Mouse (Mus musculus) hematopoietic stem cell, adult 5-6 weeks (primary cell): ENCODE data around the gene T2. TPM values are rescaled to one million over a fixed set of nuclear protein-coding genes. Genes with fewer than 3 reads are reported as not detected.

Experiments used
- ATAC-seq, 2 experiments: fragments of 125-278 bp in 1 of 2; replicated peaks in 1 of 2; 2 replicates each; pipeline ENCODE4 v1.8.0; 2016 to 2017; ENCODE audit warnings: inconsistent platforms in 2 of 2, mild to moderate bottlenecking in 2 of 2, moderate number of reproducible peaks in 2 of 2, low read depth in 1 of 2, moderate TSS enrichment in 1 of 2; ENCODE audit not compliant: low FRiP score in 2 of 2, poor library complexity in 2 of 2, severe bottlenecking in 2 of 2, insufficient read depth in 1 of 2, low TSS enrichment in 1 of 2
- total RNA-seq: library from RNA; stranded (forward); fragments of 172-1452, 232-1000 nt; gene quantifications from 2 replicates; pipeline ENCODE4 v1.2.3, GENCODE M21; 2017

T2 gene
- total RNA-seq, 1 experiment from 2014 or later, result not detected

DNA sequence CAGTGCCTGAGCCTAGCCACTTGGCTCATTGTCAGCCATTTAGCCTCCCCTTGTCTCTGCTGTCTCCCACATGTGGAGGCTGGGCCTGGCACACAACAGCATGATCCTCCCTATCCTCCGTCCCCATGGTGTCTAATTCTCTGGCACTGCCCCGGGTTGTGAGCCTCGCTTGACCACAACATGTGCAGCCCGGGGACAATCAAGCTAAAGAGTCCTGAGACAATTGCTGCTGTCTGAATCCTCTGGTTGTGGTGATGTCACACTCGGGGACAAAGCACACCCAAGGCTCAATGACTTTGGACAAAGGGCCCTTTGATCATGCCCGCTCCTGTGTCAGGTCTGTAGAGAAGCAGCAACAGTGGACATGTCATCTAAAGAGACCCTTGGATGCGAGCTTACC lies 4.7 kb upstream of the T2 start:
- ATAC-seq, result no peak

DNA sequence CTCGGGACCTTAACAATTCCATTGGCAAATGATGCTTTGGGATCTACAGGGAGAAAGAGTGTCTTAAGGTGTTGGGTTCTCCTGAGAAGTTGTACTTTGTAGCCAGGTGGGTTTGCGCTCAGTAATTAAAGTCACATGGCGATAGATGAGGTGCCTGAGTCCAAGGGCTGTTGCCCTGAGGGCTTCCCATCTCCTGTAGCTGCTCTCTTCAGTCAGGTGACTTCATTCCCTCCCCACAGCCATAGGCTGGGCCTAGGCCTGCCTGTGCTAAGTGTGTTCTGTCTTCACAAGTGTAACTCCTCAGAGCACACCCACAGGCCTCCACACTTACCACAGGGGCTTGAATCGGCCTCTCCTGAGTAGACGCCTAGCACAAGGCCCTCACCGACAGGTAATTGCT lies 1.7 kb downstream of the T2 start:
- no peak for ATAC-seq

DNA sequence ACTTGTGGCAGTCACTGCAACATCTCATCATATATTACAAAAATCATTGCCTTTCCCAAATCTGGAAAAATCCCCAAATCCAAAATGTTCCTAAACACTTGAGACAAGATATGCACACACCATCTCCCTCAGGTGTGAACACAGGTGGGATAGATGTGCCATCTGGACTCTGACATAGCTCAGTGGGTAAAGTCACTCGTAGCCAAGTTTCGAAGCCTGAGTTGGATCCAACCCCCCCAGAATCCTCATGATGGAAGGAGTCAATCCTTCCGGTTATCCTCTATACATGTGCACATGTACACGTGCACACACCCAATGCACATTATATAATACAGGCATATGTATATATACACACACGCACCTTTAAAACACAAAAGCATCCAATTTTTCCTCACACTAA lies 5.1 kb downstream of the T2 start:
- no peak for ATAC-seq

DNA sequence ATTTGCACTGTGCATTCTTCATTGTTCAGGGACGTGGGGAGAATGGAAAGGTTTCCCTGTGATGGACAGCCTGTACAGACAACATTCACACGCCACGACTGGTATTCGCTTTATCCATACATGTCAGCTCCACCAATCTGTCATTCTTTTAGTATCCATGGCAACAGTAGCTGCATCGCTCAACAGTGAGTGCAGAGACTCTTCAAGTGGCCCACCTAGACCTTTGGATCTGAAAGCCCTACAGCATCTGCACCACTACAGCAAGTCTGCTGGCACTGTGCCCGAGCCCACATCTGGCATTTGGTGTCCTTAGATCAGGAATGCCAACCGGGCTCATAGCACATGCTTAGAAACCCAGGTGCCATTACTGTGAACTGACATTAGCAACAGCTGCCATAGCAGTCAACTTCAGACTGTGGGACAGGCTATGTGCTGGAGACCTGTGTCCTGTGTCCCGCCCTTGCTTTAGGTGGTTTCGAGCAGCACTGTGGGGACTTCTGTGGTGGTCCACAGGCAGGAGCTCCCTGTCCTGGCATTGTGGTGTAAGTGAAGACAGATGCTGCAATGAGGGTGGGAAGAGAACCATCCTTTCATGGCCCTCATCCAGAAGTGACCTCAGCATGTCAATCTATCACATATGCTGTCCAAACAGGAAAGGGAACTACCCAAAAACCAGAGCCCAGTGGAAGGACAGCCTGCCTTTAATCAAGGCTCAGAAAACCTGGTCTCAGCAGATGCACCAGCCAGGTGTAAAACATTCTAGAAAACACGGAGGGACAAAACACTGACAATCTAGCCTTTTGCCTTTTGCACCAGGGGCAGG lies 5.7 kb downstream of the T2 start:
- no peak for ATAC-seq

DNA sequence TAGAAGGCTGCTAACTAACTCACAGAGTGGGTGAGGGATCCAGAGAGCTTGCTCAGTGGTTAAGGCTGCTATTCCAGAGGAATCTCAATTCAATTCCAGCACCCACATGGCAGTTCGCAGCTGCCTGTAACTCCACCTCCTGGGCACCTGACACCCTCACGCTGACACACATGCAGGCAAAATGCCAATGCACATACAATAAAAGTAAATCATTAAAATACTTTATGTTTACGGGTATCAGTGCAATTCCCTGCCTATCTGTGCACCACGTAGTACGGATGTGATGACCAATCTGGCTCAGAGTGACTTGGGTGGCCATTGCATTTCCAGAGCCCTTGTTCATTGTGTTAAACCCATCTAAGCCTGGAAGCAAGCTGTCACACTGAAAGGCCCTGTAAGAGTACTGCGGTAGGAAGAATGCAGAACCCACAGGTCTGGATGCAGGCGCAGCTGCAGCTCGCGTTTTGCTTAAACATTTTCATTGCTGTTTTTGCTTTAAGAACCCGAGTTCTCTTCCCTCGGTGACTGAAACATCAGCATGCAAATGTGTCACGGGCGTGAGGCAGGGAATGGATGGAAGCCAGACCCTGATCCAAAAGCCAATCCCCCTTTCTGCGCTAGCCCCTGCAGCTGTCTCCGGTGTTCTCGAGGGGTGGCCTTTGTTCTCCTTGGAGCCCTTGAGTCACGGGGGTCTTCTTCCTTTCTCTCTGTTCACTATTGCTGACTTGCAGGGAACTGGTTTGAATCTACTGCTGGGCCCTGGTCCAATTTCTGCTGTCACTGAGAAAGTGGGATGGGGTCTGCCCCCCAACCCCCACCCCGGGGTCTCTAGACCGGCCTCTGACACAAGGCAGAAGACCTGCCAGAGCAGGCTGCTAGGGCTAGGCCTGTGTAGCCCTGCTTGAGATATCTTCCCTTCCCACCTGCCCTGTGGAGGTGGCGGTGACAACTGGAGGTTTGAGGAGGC lies 12.0 kb downstream of the T2 start:
- ATAC-seq, result no peak

DNA sequence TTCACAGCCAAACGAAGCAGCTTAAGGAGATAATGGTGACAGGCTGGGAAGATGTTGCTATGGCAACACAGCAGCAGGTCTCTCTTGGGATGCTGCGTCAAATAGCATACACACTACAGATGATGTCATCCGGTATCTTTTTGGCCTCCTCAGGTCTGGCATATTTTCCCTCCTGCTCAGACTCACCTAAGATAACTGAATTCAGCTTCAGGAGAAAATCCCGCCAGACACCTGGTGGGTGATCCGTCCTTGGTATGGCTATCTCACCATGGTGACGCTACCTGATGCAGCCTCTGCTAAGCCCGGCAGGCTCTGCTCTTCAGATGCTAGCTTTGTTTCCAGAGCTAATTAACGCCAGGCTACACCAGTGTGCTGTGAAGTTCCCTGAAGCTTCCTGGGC lies 12.8 kb downstream of the T2 start:
- ATAC-seq, result no peak

DNA sequence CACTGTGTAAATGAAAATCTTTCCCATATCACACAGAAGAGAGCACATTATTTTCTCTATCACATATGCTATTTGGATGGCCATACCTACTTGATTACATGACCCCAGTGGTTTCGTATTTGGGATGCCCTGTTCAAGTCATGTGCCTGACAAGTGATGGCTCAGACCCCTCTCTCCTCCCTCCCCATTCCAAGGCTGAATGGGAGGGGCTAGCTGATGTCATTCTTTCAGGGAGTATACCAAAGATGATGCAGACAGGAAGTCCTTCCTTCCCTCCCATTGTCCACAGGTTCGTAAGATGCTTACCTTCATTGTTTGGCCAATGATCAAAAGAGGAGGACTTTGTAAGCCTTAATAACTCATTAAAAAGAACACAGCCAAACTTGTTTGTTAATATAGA lies 13.4 kb downstream of the T2 start:
- no peak for ATAC-seq

DNA sequence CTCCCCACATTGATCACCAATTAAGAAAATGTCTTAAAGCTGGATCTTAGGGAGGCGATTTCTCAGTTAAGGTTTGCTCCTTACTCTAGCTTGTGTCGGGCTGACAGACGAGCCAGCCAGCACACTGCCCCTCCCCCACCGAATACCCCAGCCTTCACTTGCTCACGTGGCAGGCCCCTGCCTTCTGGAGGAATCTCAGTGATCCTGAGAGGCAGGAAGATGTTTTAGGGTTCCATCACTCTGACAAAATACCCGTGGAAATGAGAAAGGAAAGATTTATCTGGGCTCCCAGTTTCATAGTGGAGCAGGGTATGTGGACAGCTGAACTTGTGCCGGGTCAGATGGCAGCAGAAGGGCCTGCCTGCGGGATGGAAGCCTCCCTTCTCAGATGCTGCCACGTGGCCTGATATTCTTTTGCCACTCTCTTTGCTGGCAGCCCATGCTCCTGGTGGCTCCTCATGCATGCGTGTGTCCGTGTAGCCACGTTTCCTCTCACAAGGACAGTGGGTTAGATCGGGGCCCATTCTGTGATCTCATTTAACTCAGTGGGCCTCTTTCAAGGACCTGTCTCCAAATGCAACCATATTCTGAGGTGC lies 14.9 kb downstream of the T2 start:
- ATAC-seq, result no peak

DNA sequence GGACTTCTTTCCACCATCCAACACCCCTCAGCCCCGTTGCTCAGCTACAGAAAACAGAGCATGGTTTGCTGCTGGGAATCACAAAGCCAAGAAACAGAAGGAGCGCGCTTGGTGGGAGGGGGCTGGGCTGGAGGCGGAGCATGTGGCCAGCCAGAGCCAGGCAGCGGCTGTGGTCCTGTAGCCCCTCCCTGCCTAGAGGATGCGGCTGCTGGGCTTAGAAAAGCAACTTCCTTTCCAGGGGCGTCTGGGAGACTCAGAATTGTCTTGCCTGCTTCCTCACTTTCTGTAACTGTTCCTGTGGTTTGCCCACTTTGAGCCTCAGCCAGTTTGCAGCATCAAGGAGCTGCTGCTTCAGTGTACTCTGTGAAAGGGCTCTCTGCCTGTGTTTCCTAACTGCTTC lies 16.0 kb downstream of the T2 start:
- peak; percentile 93 to 96 for ATAC-seq

DNA sequence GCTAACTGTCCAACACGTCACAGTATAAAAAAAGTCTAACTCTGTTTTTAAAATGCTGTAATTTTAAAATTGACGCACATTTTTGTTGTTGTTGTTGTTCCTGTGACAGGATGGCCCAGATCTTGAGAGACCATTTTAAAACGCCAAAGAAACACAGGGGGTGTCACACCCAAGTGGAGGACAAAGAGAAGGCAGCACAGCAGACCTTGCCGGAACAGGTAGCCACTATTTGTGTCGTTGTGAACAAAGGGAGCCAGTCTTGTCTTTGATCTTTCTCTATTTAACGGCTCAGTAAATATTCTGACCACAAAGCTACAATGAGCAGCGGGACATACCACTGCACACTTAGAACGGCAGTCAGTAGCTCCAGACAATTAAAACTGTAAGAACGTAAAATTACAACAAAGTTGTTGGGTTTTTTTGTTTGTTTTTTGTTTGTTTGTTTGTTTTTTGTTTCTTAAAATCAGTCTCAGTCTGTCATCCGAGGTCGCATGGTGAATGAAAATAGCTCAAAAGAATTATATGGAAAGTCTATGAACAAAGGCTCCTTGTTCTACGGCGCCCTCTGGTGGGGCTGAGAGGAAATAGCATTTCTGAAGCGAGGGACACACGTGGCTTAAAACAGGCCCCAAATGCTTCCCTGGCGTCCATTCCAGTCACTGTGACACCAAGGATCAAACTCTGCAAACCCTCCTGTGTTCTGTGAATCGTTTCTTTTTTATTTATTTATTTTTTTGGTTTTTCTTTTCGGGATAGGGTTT lies 16.7 kb downstream of the T2 start:
- ATAC-seq, result peak; percentile 64 to 72

DNA sequence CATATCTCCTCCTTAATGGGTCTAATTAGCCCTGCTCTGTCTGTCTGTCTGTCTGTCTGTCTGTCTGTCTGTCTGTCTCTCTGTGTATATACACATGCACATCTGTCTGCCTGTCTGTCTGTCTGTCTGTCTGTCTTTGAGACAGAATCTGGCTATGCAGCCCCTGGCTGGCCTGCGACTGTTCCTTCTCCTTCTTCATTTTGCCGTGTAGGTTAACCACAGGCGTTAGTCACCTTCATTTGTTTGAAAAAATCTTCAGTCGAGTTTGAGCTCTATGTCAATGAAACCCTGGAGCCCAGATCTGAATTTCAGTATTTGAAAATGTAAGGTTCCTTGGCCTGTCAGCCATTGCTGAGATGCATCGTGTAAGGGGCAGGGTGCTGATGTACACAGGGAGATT lies 21.5 kb downstream of the T2 start:
- no peak for ATAC-seq

DNA sequence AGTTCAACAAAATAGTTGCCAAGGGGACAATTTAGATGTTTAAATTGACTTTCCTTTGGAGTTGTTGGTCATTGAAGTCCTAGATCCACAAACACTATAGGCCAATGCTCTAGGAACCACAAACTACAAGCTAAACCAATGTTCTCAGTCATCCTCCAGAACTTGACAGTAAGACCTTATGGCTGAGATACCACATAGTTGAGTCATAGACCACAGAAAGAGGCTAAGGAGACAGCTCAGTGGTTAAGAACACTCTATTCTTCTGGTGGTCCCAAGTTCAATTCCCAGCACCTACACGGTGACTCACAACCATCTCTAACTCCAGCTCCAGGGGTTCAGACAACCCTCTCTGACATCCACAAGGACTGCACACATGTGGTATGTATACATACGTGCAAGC lies 29.6 kb downstream of the T2 start:
- no peak for ATAC-seq

DNA sequence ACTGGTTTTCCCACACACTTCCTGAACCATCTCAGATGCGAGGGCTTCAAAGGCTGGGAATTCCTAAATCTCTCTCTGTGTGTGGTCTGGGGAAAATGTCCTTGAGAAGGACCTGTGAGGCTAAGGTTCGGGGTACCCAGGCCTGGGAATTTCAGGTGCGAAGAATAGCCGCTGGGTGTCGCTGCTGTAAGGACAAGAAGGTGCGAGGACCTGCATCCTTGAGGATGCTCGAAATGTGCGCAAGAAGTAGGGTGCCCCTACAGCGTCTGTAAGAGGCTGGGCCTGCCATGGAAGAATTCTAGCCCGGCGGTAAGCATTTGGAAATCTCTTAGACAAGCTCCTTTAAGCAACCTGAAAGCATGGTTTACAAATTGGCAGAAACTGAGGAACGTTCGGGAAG lies 32.7 kb downstream of the T2 start:
- ATAC-seq, result peak; percentile 37 to 43; a peak in 1 of 4 replicates

DNA sequence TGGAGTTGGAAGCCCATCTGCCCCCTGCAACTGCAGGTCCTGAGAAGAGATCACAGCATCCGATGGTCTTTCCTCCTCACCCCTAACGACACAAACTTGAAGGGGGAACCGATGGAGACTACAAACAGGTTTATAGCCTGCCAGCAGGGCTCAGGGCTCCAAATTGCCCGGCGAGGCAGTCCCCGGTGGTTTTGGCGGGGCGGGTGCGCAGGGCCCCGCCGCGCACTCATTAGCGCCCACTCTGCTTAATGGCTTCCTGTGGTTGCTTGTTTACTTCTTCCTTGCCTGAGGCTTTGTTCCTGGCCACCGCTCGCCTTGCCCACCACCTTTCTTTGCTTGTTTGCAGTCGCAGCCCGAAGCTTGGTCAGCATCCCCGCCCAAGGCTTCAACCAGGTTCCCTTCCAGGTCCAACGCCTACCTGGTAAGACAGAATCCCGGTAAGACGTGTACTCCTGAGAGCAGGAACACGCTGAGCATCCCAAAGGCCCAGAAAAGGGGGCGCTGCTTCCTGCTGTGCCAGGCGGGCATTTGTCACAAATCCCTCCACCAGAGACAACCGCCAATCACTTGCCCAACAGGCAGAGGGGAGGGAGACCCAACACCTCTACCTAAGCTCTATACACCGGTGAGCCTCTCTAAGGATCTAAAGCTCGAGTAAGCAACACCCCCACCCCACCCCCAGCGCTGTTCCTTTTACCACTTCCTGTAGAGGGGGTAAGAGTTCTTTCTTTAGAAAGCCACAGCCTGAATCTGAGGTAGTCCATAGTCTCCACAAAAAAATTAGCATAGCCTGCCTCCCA lies 33.4 kb downstream of the T2 start:
- ATAC-seq, result peak; percentile 65 to 75

DNA sequence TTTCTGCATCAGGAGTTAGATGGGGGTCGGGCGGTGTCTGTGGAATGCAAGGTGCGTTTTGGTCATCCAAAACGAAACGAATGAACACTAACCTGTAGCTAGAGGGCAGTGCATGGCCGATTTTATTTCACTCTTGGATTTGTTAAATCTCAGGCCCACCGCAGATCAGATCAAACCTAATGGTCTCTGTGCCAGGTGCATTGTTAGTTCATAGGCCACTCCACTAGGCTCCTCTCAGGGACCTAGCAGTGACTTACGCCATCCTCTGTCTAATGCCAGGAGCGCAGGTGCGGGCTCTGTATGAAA lies 34.0 kb downstream of the T2 start:
- peak in 1 of 2 experiments; percentile 8; a peak in 1 of 4 replicates for ATAC-seq

DNA sequence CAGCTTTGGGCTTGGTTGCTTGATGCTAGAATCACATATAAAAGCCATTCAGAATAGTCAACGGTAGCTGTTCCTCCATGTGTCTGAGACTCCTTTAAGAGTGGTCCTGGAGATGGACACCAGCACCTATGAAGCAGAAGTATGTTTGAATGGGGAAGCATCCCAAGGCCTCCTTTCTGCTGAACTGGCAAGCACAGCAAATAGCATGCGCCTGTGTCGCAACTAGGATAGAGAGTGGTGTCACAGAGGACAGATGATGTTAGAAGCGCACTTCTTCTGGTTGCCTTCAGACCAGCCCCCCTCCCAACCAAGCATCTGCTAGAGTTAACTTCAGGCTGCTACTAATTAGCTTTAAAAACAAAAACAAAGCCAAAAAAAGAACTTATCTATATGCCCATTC lies 34.7 kb downstream of the T2 start:
- no peak; a peak in 1 of 4 replicates for ATAC-seq

DNA sequence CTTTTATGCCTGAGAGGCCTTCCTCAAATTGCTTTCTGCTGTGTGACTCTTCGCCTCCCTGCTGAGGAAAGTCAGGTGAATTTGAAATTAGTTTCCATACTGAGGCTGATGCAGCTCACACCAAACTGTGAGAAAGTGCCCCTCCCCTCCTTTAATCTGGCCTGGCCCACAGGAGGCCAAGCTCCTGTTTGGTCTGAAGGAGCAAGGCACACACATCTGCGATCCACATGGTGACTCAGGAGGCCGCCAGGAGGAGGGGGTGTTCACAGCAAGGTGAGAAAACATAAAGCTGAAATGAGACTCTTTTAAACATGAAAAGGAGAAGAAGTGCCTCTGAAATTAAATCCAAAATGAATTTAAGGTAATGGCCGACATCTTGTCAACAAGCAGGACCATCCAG lies 40.6 kb downstream of the T2 start:
- ATAC-seq, result no peak
